Mouse (Mus musculus) lung, embryonic 14.5 days (tissue): ENCODE data around the gene Mrpl32. TPM values are rescaled to one million over a fixed set of nuclear protein-coding genes. Genes with fewer than 3 reads are reported as not detected.
A peak's percentile ranks its signal among the peaks of the same experiment; 100 is the strongest.

ENCODE experiments used
- ATAC-seq: fragments of 200-750 bp; cut with Nextera tagmentation; 2 replicates; pipeline ENCODE4 v1.8.0; 2017; ENCODE audit warnings: mild to moderate bottlenecking, moderate TSS enrichment, moderate library complexity; ENCODE audit not compliant: insufficient read depth
- DNase-seq: peaks from one replicate; pipeline ENCODE4 v3.0.0-alpha.2; 2015
- H3K27ac ChIP-seq: fragments of 300-500 bp; sonication (generic); 2 replicates; pipeline ENCODE4 v1.5.1; 2014; ENCODE audit warnings: low read depth, mild to moderate bottlenecking, moderate library complexity
- H3K27me3 ChIP-seq: fragments of 300-500 bp; sonication (generic); 2 replicates; pipeline ENCODE4 v1.6.1; 2014; ENCODE audit warnings: low read length, control low read depth; ENCODE audit not compliant: insufficient read depth
- H3K36me3 ChIP-seq: fragments of 300-500 bp; sonication (generic); 2 replicates; pipeline ENCODE4 v1.6.1; 2014; ENCODE audit warnings: control low read depth; ENCODE audit not compliant: insufficient read depth
- H3K4me1 ChIP-seq: fragments of 300-500 bp; sonication (generic); 2 replicates; pipeline ENCODE4 v1.6.1; 2014; ENCODE audit warnings: antibody characterized with exemption, control low read depth; ENCODE audit not compliant: insufficient read depth
- H3K4me2 ChIP-seq: fragments of 300-500 bp; sonication (generic); 2 replicates; pipeline ENCODE4 v1.6.1; 2014; ENCODE audit warnings: mild to moderate bottlenecking
- H3K4me3 ChIP-seq: fragments of 300-500 bp; sonication (generic); 2 replicates; pipeline ENCODE4 v1.5.1; 2014; ENCODE audit warnings: low read depth, low read length
- H3K9ac ChIP-seq: fragments of 300-500 bp; sonication (generic); 2 replicates; pipeline ENCODE4 v1.6.1; 2014
- H3K9me3 ChIP-seq: fragments of 300-500 bp; sonication (generic); 2 replicates; pipeline ENCODE4 v1.6.1; 2016; ENCODE audit warnings: low read depth, low read length, control low read depth
- CTCF ChIP-seq: IDR thresholded peaks from 2 replicates; pipeline ENCODE4 v1.5.1; 2016; ENCODE audit warnings: antibody characterized with exemption, low read depth
- WGBS: fragments of 180-500 bp; shearing (Covaris S2); extraction: QIAGEN DNeasy Blood & Tissue Kit; methylation state at CpG from one replicate; pipeline ENCODE4 v1.1.7; 2014; 5-methylcytosine and 5-hydroxymethylcytosine counted together
- polyA plus RNA-seq: library from polyadenylated mRNA; unstranded; fragments of >200 nt; fragmentation: Nextera tagmentation; extraction: Ambion mirVana; gene quantifications from 2 replicates; pipeline ENCODE4 v1.2.1, GENCODE M21; 2014

Mrpl32 gene
- polyA plus RNA-seq = 101 and 109 TPM in 2 replicates

GRCm38 (mm10) chr13:14612926-14613529, at the start of gene Mrpl32, which contains the start of gene Psma2:
Gene Mrpl32, minus strand, starts transcription at chr13:14613165.
Gene Psma2, plus strand, starts transcription at chr13:14613240.
- H3K36me3 ChIP-seq = peaks cover 34% of the 10 kb centered on the region
- H3K9me3 ChIP-seq = no peaks in the 10 kb centered on the region
- peak; percentile 99 for ATAC-seq
- H3K4me1 ChIP-seq = 0 out of 2 replicates have a peak, but pooled peaks cover 5% of the 10 kb centered on the region
- peak within 1 kb of the TSS; percentile 72 for H3K4me2 ChIP-seq
- peak within 1 kb of the TSS; percentile 70; the same call in 1 of the 2 replicates for H3K27ac ChIP-seq
- H3K9ac ChIP-seq = peak within 1 kb of the TSS; percentile 93
- under 1% methylated on average over 42 of the region's 42 CpGs for WGBS
- TF ChIP-seq CTCF = no peak
- no peaks in the 10 kb centered on the region for H3K27me3 ChIP-seq
- DNase-seq = peak; percentile 100
- peak within 1 kb of the TSS; percentile 91 for H3K4me3 ChIP-seq

- no peak overlapping the region for H3K27ac ChIP-seq
- peak; percentile 59 for TF ChIP-seq CTCF
- H3K9me3 ChIP-seq = no peaks in the 10 kb centered on the region; the same call in 1 of the 2 replicates
- no peak for ATAC-seq
- H3K36me3 ChIP-seq = no peaks in the 10 kb centered on the region
- DNase-seq = peak; percentile 79
- no peaks in the 10 kb centered on the region for H3K4me1 ChIP-seq
- no peak overlapping the region for H3K4me2 ChIP-seq
- H3K9ac ChIP-seq = no peak overlapping the region
- WGBS = 10% methylated on average over 1 of the region's 1 CpGs
- no peak overlapping the region for H3K4me3 ChIP-seq
- H3K27me3 ChIP-seq = no peaks in the 10 kb centered on the region
Observed at GRCm38 (mm10) chr13:14649301-14649700, 36.3 kb upstream of the Mrpl32 start.

- Histone ChIP-seq H3K4me2 (no peak overlapping the region), H3K9ac (no peak overlapping the region), H3K27me3 (no peaks in the 10 kb centered on the region), H3K4me1 (no peaks in the 10 kb centered on the region), H3K9me3 (no peaks in the 10 kb centered on the region), H3K27ac (no peak overlapping the region), H3K4me3 (no peak overlapping the region), H3K36me3 (peaks cover 22% of the 10 kb centered on the region; the same call in 1 of the 2 replicates)
- DNase-seq = no peak
- no peak for ATAC-seq
- TF ChIP-seq CTCF = no peak
- 38% methylated on average over 1 of the region's 1 CpGs for WGBS
Observed at GRCm38 (mm10) chr13:14639998-14640397, 27.0 kb upstream of the Mrpl32 start.

- Histone ChIP-seq H3K36me3 (peaks cover 18% of the 10 kb centered on the region), H3K27me3 (no peaks in the 10 kb centered on the region), H3K9me3 (no peaks in the 10 kb centered on the region), H3K9ac (peak within 1 kb of the TSS; percentile 77), H3K27ac (peak within 1 kb of the TSS; percentile 65; the same call in 1 of the 2 replicates), H3K4me2 (peak within 1 kb of the TSS; percentile 75), H3K4me3 (peak within 1 kb of the TSS; percentile 66), H3K4me1 (no peaks in the 10 kb centered on the region)
- no peak for TF ChIP-seq CTCF
- peak; percentile 97 for ATAC-seq
- peak; percentile 97 for DNase-seq
- WGBS = 1% methylated on average over 29 of the region's 29 CpGs
Observed at GRCm38 (mm10) chr13:14629726-14630641, 17.0 kb upstream of the Mrpl32 start, which contains the start of gene AW209491. Gene AW209491, plus strand, starts transcription at chr13:14630154.

- Histone ChIP-seq H3K4me1 (no peaks in the 10 kb centered on the region), H3K27ac (no peak overlapping the region), H3K36me3 (peaks cover 59% of the 10 kb centered on the region), H3K4me3 (no peak overlapping the region), H3K9me3 (no peaks in the 10 kb centered on the region), H3K9ac (no peak overlapping the region), H3K4me2 (no peak overlapping the region), H3K27me3 (no peaks in the 10 kb centered on the region)
- TF ChIP-seq CTCF = peak; percentile 93
- DNase-seq (peak; percentile 80), ATAC-seq (0 out of 2 replicates have a peak, but pooled peaks have one; percentile 35)
- 23% methylated on average over 2 of the region's 2 CpGs for WGBS
Observed at GRCm38 (mm10) chr13:14618724-14619123, 5.8 kb upstream of the Mrpl32 start.

GRCm38 (mm10) chr13:14613553-14613952, 588 bp upstream of the Mrpl32 start:
- WGBS = under 1% methylated on average over 9 of the region's 9 CpGs
- 0 out of 2 replicates have a peak, but pooled peaks cover 5% of the 10 kb centered on the region for H3K4me1 ChIP-seq
- peak overlapping the region; percentile 91 for H3K4me3 ChIP-seq
- no peaks in the 10 kb centered on the region for H3K27me3 ChIP-seq
- ATAC-seq (no peak), DNase-seq (no peak)
- H3K9ac ChIP-seq = peak overlapping the region; percentile 93
- H3K36me3 ChIP-seq = peaks cover 37% of the 10 kb centered on the region
- peak overlapping the region; percentile 70; the same call in 1 of the 2 replicates for H3K27ac ChIP-seq
- no peaks in the 10 kb centered on the region for H3K9me3 ChIP-seq
- H3K4me2 ChIP-seq = peak overlapping the region; percentile 70
- TF ChIP-seq CTCF = no peak
